Mouse (Mus musculus) heart, postnatal 10 days (tissue): Measurements from ENCODE around the gene Ccdc40. TPM values are rescaled to one million over a fixed set of nuclear protein-coding genes. Genes with fewer than 3 reads are reported as not detected.

Experiments used
- DNase-seq, 2 experiments: peaks; one replicate each; pipeline ENCODE4 v3.0.0; 2021
- intact Hi-C: fragments of 180-260 bp; cut with DNase I; formaldehyde crosslinking; loops from one replicate; pipeline ENCODE4 v1.15.1; 2025
- total RNA-seq, 2 experiments: library from RNA; stranded (reverse); gene quantifications; 2 replicates each; pipeline ENCODE4 v1.2.3; 2021

Ccdc40 gene
- total RNA-seq, result under 1 TPM in 1 of 2 experiments, not detected in 1; 0.22 TPM

GRCm38 (mm10) chr11:119228091-119228781 is at the start of gene Ccdc40, which contains the start of gene Tbc1d16:
Gene Ccdc40 (plus strand): TSS chr11:119228572.
Gene Tbc1d16 (minus strand): TSS chr11:119228499.
- DNase-seq, result peak; percentile 78 to 79
- intact Hi-C loops, result no loop called here

- intact Hi-C loops, result no loop called here
- no peak for DNase-seq
Observed at GRCm38 (mm10) chr11:119180824-119181582, 47.4 kb upstream of the Ccdc40 start.

- intact Hi-C loops, result no loop called here
- DNase-seq, result no peak
Observed at GRCm38 (mm10) chr11:119181861-119182395, 46.4 kb upstream of the Ccdc40 start.

GRCm38 (mm10) chr11:119183684-119184310 is 44.6 kb upstream of the Ccdc40 start:
- DNase-seq, result no peak
- intact Hi-C loops, result no loop called here

- intact Hi-C loops, result loop anchor here (5.0 kb wide), 1 partner anchor 59 kb away; no protein-coding TSS in a partner anchor
- no peak for DNase-seq
Observed at GRCm38 (mm10) chr11:119186381-119186780, 42.0 kb upstream of the Ccdc40 start.

- peak; percentile 71 to 84 for DNase-seq
- intact Hi-C loops, result loop anchor here (1.0 to 5.0 kb wide), 2 partner anchors 60 to 96 kb away; no protein-coding TSS in a partner anchor
Observed at GRCm38 (mm10) chr11:119186989-119187799, 41.2 kb upstream of the Ccdc40 start.

GRCm38 (mm10) chr11:119187800-119188197 is 40.6 kb upstream of the Ccdc40 start:
- intact Hi-C loops, result loop anchor here (1.0 to 5.0 kb wide), 2 partner anchors 60 to 96 kb away; no protein-coding TSS in a partner anchor
- no peak for DNase-seq

GRCm38 (mm10) chr11:119188389-119188788 is 40.0 kb upstream of the Ccdc40 start:
- peak in 1 of 2 experiments; percentile 25 for DNase-seq
- intact Hi-C loops, result loop anchor here (5.0 kb wide), 1 partner anchor 61 kb away; no protein-coding TSS in a partner anchor

GRCm38 (mm10) chr11:119189319-119189718 is 39.1 kb upstream of the Ccdc40 start:
- intact Hi-C loops, result loop anchor here (5.0 kb wide), 1 partner anchor 62 kb away; no protein-coding TSS in a partner anchor
- no peak for DNase-seq

GRCm38 (mm10) chr11:119190498-119190897 is 37.9 kb upstream of the Ccdc40 start:
- intact Hi-C loops, result loop anchor here (1.0 to 2.0 kb wide), 4 partner anchors 104 to 192 kb away; partner anchors contain the start of gene Cbx4
- peak; percentile 83 to 84 for DNase-seq

GRCm38 (mm10) chr11:119191606-119192081 is 36.7 kb upstream of the Ccdc40 start:
- intact Hi-C loops, result loop anchor here (2.0 kb wide), 3 partner anchors 105 to 193 kb away; partner anchors contain the start of gene Cbx4
- no peak for DNase-seq

- intact Hi-C loops, result no loop called here
- DNase-seq, result no peak
Observed at GRCm38 (mm10) chr11:119192176-119192575, 36.2 kb upstream of the Ccdc40 start.

GRCm38 (mm10) chr11:119192605-119193004 is 35.8 kb upstream of the Ccdc40 start:
- intact Hi-C loops, result no loop called here
- DNase-seq, result no peak

GRCm38 (mm10) chr11:119197618-119198563 is 30.5 kb upstream of the Ccdc40 start:
- peak; percentile 65 to 68 for DNase-seq
- intact Hi-C loops, result no loop called here

- intact Hi-C loops, result no loop called here
- peak in 1 of 2 experiments; percentile 47 for DNase-seq
Observed at GRCm38 (mm10) chr11:119198564-119199232, 29.7 kb upstream of the Ccdc40 start.

GRCm38 (mm10) chr11:119199233-119199601 is 29.2 kb upstream of the Ccdc40 start:
- intact Hi-C loops, result no loop called here
- no peak for DNase-seq

GRCm38 (mm10) chr11:119203423-119203822 is 24.9 kb upstream of the Ccdc40 start:
- intact Hi-C loops, result no loop called here
- peak in 1 of 2 experiments; percentile 68 for DNase-seq

- no peak for DNase-seq
- intact Hi-C loops, result loop anchor here (2.0 kb wide), 2 partner anchors 21 to 43 kb away; no protein-coding TSS in a partner anchor
Observed at GRCm38 (mm10) chr11:119205738-119206137, 22.6 kb upstream of the Ccdc40 start.
